Mouse (Mus musculus) kidney, embryonic 14.5 days (tissue): ENCODE measurements at regions not wholly inside any gene's neighbourhood (a gene's known extent, or its start where the extent isn't known, plus 50 kb on each side); places are given as distances from the start of the nearest gene placed in this dataset.

Experiments
- ATAC-seq: fragments of 200-750 bp; cut with Nextera tagmentation; 2 replicates; pipeline ENCODE4 v1.8.0; 2017; ENCODE audit warnings: moderate number of reproducible peaks, mild to moderate bottlenecking, moderate TSS enrichment, moderate library complexity; ENCODE audit not compliant: low FRiP score, low TSS enrichment
- H3K27ac ChIP-seq: fragments of 300-500 bp; sonication (generic); 2 replicates; pipeline ENCODE4 v1.5.1; 2014; ENCODE audit warnings: low read depth, mild to moderate bottlenecking, low read length, moderate library complexity, mixed read lengths
- H3K27me3 ChIP-seq: fragments of 300-500 bp; sonication (generic); 2 replicates; pipeline ENCODE4 v1.6.1; 2014; ENCODE audit warnings: mild to moderate bottlenecking, low read length; ENCODE audit not compliant: control insufficient read depth, insufficient read depth
- H3K36me3 ChIP-seq: fragments of 300-500 bp; sonication (generic); 2 replicates; pipeline ENCODE4 v1.6.1; 2014; ENCODE audit warnings: low read length, mixed read lengths; ENCODE audit not compliant: control insufficient read depth, insufficient read depth
- H3K4me1 ChIP-seq: fragments of 300-500 bp; sonication (generic); 2 replicates; pipeline ENCODE4 v1.6.1; 2014; ENCODE audit warnings: low read length, mixed read lengths; ENCODE audit not compliant: control insufficient read depth, insufficient read depth
- H3K4me2 ChIP-seq: fragments of 300-500 bp; sonication (generic); replicated peaks from 2 replicates; pipeline ENCODE4 v1.6.1; 2014; ENCODE audit warnings: low read depth, mild to moderate bottlenecking, low read length
- H3K4me3 ChIP-seq: fragments of 300-500 bp; sonication (generic); 2 replicates; pipeline ENCODE4 v1.5.1; 2014; ENCODE audit warnings: mild to moderate bottlenecking, low read length
- H3K9ac ChIP-seq: fragments of 300-500 bp; sonication (generic); 2 replicates; pipeline ENCODE4 v1.6.1; 2014; ENCODE audit warnings: low read depth, mild to moderate bottlenecking, low read length, moderate library complexity
- H3K9me3 ChIP-seq: fragments of 300-500 bp; sonication (generic); 2 replicates; pipeline ENCODE4 v1.6.1; 2016; ENCODE audit warnings: low read length; ENCODE audit not compliant: control insufficient read depth
- WGBS: fragments of 180-500 bp; shearing (Covaris S2); extraction: QIAGEN DNeasy Blood & Tissue Kit; methylation state at CpG from one replicate; pipeline ENCODE4 v1.1.7; 2014; 5-methylcytosine and 5-hydroxymethylcytosine counted together

- Histone ChIP-seq H3K27me3 (no peaks in the 10 kb centered on the region), H3K9ac (no peak overlapping the region), H3K9me3 (no peaks in the 10 kb centered on the region; the same call in 1 of the 2 replicates), H3K4me1 (no peaks in the 10 kb centered on the region), H3K4me3 (no peak overlapping the region), H3K36me3 (no peaks in the 10 kb centered on the region), H3K27ac (no peak overlapping the region), H3K4me2 (no peak overlapping the region)
- ATAC-seq: peak; percentile 77
- 75% methylated on average over 9 of the region's 9 CpGs for WGBS
Measured at GRCm38 (mm10) chr2:103848923-103849700, 51.7 kb upstream of the Caprin1 start.

- H3K36me3 ChIP-seq: no peaks in the 10 kb centered on the region
- H3K4me3 ChIP-seq: no peak overlapping the region
- no peaks in the 10 kb centered on the region for H3K4me1 ChIP-seq
- H3K27me3 ChIP-seq: no peaks in the 10 kb centered on the region
- H3K4me2 ChIP-seq: no peak overlapping the region
- no peaks in the 10 kb centered on the region; the same call in 1 of the 2 replicates for H3K9me3 ChIP-seq
- WGBS: 84% methylated on average over 9 of the region's 9 CpGs
- H3K9ac ChIP-seq: no peak overlapping the region
- no peak for ATAC-seq
- no peak overlapping the region for H3K27ac ChIP-seq
Measured at GRCm38 (mm10) chr2:103849766-103850530, 52.5 kb upstream of the Caprin1 start.

- no peak overlapping the region for H3K9ac ChIP-seq
- WGBS: 81% methylated on average over 5 of the region's 5 CpGs
- H3K27me3 ChIP-seq: no peaks in the 10 kb centered on the region
- no peak overlapping the region for H3K4me3 ChIP-seq
- no peaks in the 10 kb centered on the region; the same call in 1 of the 2 replicates for H3K9me3 ChIP-seq
- H3K4me2 ChIP-seq: no peak overlapping the region
- ATAC-seq: no peak
- no peak overlapping the region for H3K27ac ChIP-seq
- H3K4me1 ChIP-seq: no peaks in the 10 kb centered on the region
- H3K36me3 ChIP-seq: no peaks in the 10 kb centered on the region
Measured at GRCm38 (mm10) chr2:103850531-103850816, 53.0 kb upstream of the Caprin1 start.

- Histone ChIP-seq H3K4me3 (no peak overlapping the region), H3K4me1 (no peaks in the 10 kb centered on the region), H3K9me3 (no peaks in the 10 kb centered on the region; the same call in 1 of the 2 replicates), H3K4me2 (no peak overlapping the region), H3K27ac (no peak overlapping the region), H3K36me3 (no peaks in the 10 kb centered on the region), H3K27me3 (no peaks in the 10 kb centered on the region), H3K9ac (no peak overlapping the region)
- WGBS: 72% methylated on average over 3 of the region's 3 CpGs
- ATAC-seq: no peak
Measured at GRCm38 (mm10) chr2:103851171-103851570, 53.7 kb upstream of the Caprin1 start.

GRCm38 (mm10) chr2:103861226-103861625 lies 63.8 kb upstream of the Caprin1 start:
- no peaks in the 10 kb centered on the region for H3K9me3 ChIP-seq
- ATAC-seq: no peak

GRCm38 (mm10) chr2:103864254-103864653 lies 66.8 kb upstream of the Caprin1 start:
- H3K9me3 ChIP-seq: no peaks in the 10 kb centered on the region
- H3K4me3 ChIP-seq: no peak overlapping the region
- 70% methylated on average over 2 of the region's 2 CpGs for WGBS
- no peaks in the 10 kb centered on the region for H3K27me3 ChIP-seq
- no peaks in the 10 kb centered on the region for H3K4me1 ChIP-seq
- H3K9ac ChIP-seq: no peak overlapping the region
- no peak for ATAC-seq
- no peak overlapping the region for H3K27ac ChIP-seq
- no peak overlapping the region for H3K4me2 ChIP-seq
- H3K36me3 ChIP-seq: no peaks in the 10 kb centered on the region

More at GRCm38 (mm10) chr2:103861226-103861625, 63.8 kb upstream of the Caprin1 start:
- Histone ChIP-seq H3K27me3 (no peaks in the 10 kb centered on the region), H3K4me2 (no peak overlapping the region), H3K9ac (no peak overlapping the region), H3K4me3 (no peak overlapping the region), H3K36me3 (no peaks in the 10 kb centered on the region), H3K27ac (no peak overlapping the region), H3K4me1 (no peaks in the 10 kb centered on the region)
- WGBS: 80% methylated on average over 8 of the region's 8 CpGs

- WGBS: 77% methylated on average over 4 of the region's 4 CpGs
Measured at GRCm38 (mm10) chr2:103865319-103866171, 68.1 kb upstream of the Caprin1 start.

GRCm38 (mm10) chr2:103867241-103867957 lies 70.0 kb upstream of the Caprin1 start:
- H3K9me3 ChIP-seq: no peaks in the 10 kb centered on the region
- H3K9ac ChIP-seq: no peak overlapping the region
- no peaks in the 10 kb centered on the region for H3K27me3 ChIP-seq
- H3K36me3 ChIP-seq: no peaks in the 10 kb centered on the region
- H3K4me1 ChIP-seq: no peaks in the 10 kb centered on the region
- H3K4me3 ChIP-seq: no peak overlapping the region
- H3K4me2 ChIP-seq: no peak overlapping the region
- 66% methylated on average over 14 of the region's 14 CpGs for WGBS
- no peak overlapping the region for H3K27ac ChIP-seq
- ATAC-seq: no peak

More at GRCm38 (mm10) chr2:103865319-103866171, 68.1 kb upstream of the Caprin1 start:
- Histone ChIP-seq H3K27ac (no peak overlapping the region), H3K27me3 (no peaks in the 10 kb centered on the region), H3K4me3 (no peak overlapping the region), H3K36me3 (no peaks in the 10 kb centered on the region), H3K9ac (no peak overlapping the region), H3K9me3 (no peaks in the 10 kb centered on the region), H3K4me2 (no peak overlapping the region), H3K4me1 (no peaks in the 10 kb centered on the region)
- no peak for ATAC-seq
